Mouse (Mus musculus) embryonic facial prominence, embryonic 13.5 days (tissue): ENCODE measurements around the gene Tmem199. TPM values are rescaled to one million over a fixed set of nuclear protein-coding genes. Genes with fewer than 3 reads are reported as not detected.

Source experiments
- ATAC-seq: fragments of 200-750 bp; cut with Nextera tagmentation; 2 replicates; pipeline ENCODE4 v1.8.0; 2017; ENCODE audit warnings: low read depth; ENCODE audit not compliant: insufficient number of reproducible peaks, insufficient read depth, low FRiP score, low TSS enrichment
- H3K27ac ChIP-seq: fragments of 300-500 bp; sonication (generic); 2 replicates; pipeline ENCODE4 v1.5.1; 2015; ENCODE audit warnings: moderate library complexity, mild to moderate bottlenecking, inconsistent platforms
- H3K27me3 ChIP-seq: fragments of 300-500 bp; sonication (generic); 2 replicates; pipeline ENCODE4 v1.6.1; 2015; ENCODE audit warnings: mild to moderate bottlenecking, inconsistent platforms
- H3K36me3 ChIP-seq: fragments of 300-500 bp; sonication (generic); 2 replicates; pipeline ENCODE4 v1.6.1; 2015; ENCODE audit warnings: mild to moderate bottlenecking, inconsistent platforms
- H3K4me1 ChIP-seq: fragments of 300-500 bp; sonication (generic); 2 replicates; pipeline ENCODE4 v1.6.1; 2015; ENCODE audit warnings: inconsistent platforms
- H3K4me2 ChIP-seq: fragments of 300-500 bp; sonication (generic); 2 replicates; pipeline ENCODE4 v1.6.1; 2015; ENCODE audit warnings: moderate library complexity, mild to moderate bottlenecking, inconsistent platforms
- H3K4me3 ChIP-seq: fragments of 300-500 bp; sonication (generic); 2 replicates; pipeline ENCODE4 v1.5.1; 2015; ENCODE audit warnings: mild to moderate bottlenecking, inconsistent platforms
- H3K9ac ChIP-seq: fragments of 300-500 bp; sonication (generic); 2 replicates; pipeline ENCODE4 v1.6.1; 2015; ENCODE audit warnings: mild to moderate bottlenecking, inconsistent platforms
- H3K9me3 ChIP-seq: fragments of 300-500 bp; sonication (generic); 2 replicates; pipeline ENCODE4 v1.6.1; 2016; ENCODE audit warnings: inconsistent platforms
- WGBS: fragments of 180-500 bp; shearing (Covaris S2); methylation state at CpG from one replicate; pipeline ENCODE4 v1.1.7; 2015; ENCODE audit warnings: mixed read lengths; 5-methylcytosine and 5-hydroxymethylcytosine counted together
- polyA plus RNA-seq: library from polyadenylated mRNA; unstranded; fragments of >200 nt; fragmentation: Nextera tagmentation; extraction: Ambion mirVana; gene quantifications from 2 replicates; pipeline ENCODE4 v1.2.1, GENCODE M21; 2015

The Tmem199 gene
- 46.6 and 50.9 TPM in 2 replicates for polyA plus RNA-seq

DNA sequence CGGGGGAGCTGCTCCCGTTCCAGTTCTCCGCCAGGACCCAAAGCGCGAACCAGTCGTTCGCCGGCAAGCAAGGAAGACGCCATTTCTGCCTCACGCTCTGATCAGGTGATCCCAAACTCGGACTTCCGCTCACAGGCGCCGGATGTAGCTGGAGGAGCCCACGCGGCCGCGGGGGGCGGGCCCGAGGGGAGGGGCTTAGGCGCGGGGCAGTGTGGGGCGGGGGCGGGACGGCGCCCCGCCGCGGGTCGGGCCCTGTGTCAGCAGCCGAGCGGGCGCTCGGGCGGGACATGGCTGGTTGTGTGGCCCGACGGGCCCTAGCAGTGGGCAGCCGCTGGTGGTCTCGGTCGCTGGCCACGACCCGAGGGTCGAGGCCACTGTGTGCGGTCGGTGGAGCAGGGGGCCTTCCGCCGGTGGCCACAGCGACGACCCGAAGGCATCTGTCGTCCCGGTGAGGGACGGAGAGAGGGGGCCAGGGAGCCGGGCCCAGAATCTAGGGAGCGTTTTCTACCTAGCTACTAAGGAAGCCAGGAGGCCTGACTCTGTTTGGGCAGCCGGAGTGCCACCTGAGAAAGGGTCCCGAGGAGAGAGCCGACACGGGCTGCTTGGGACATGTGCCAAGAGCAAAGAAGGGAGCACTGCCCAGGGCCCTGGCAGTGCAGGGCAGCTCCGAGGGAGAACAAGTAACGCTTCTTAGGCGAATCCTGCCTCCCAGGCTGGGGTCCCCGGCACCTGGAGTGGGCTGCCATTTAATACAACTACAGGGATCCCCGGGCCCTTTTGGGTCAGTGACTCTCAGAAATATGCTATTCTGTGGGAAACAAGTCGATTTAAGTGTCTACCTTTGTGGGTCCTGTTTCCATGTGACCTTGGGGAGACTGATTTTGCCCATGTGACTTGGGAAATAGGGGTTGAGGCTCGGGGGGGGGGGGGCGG lies at the start of gene Tmem199, which contains the start of gene Poldip2:
Gene Tmem199 (minus strand): TSS at position 148 of the 933 bp plus-strand sequence.
Gene Poldip2 (plus strand): TSS at position 169 of the 933 bp plus-strand sequence.
- ATAC-seq = peak; percentile 93
- peak within 1 kb of the TSS; percentile 91 for H3K4me2 ChIP-seq
- H3K4me3 ChIP-seq = peak within 1 kb of the TSS; percentile 77
- under 1% methylated on average over 66 of the region's 67 CpGs for WGBS
- no peaks in the 10 kb centered on the region for H3K9me3 ChIP-seq
- H3K36me3 ChIP-seq = peaks cover 59% of the 10 kb centered on the region
- H3K27ac ChIP-seq = peak within 1 kb of the TSS; percentile 83
- H3K9ac ChIP-seq = peak within 1 kb of the TSS; percentile 94
- no peaks in the 10 kb centered on the region for H3K27me3 ChIP-seq
- H3K4me1 ChIP-seq = peaks cover 19% of the 10 kb centered on the region

DNA sequence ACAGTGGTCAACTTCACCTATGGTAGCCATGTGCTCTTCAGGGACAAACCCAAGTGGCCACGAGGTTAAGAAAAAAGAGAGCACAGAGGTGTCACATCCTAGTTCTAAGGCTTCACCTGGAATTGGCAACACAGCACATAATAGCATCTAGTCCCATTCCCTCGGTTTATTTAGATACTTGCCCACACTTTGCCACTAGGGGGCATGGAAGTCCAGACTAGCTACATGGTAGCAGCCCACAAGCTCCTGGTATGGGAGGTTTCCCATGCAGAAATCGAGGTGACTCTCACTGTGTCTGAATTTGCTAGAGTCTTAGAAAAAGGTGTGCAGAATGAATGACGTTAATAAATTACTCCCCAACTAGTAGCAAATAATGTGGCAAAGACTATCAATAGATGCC lies 48.5 kb upstream of the Tmem199 start:
- WGBS = 21% methylated on average over 4 of the region's 4 CpGs
- no peaks in the 10 kb centered on the region for H3K9me3 ChIP-seq
- no peak overlapping the region for H3K9ac ChIP-seq
- peaks cover 2% of the 10 kb centered on the region; the same call in 1 of the 2 replicates for H3K36me3 ChIP-seq
- H3K27ac ChIP-seq = no peak overlapping the region
- no peak for ATAC-seq
- H3K27me3 ChIP-seq = no peaks in the 10 kb centered on the region
- no peak overlapping the region for H3K4me3 ChIP-seq
- no peaks in the 10 kb centered on the region for H3K4me1 ChIP-seq
- H3K4me2 ChIP-seq = no peak overlapping the region

DNA sequence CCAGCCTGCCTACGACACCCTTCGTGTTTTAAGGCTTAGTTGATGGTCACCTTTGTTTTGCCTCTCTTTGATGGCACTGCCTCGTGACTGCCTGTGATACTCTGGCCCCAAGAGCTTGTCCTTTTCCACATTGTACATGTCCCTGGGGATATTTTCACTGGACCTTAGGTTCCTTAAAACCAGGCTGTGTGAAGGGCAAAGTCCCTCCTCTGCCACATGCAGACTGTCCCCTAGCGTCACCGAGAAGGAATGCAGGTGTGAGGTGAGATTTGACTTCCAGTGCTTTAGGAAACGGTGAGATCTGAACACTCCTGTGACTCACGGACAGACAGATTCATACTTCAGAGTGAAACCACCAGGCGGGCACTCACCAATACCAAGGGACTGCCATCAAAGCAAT lies 45.3 kb upstream of the Tmem199 start:
- Histone ChIP-seq H3K36me3 (no peaks in the 10 kb centered on the region), H3K4me3 (no peak overlapping the region), H3K9me3 (peaks cover under 1% of the 10 kb centered on the region; the same call in 1 of the 2 replicates), H3K4me1 (no peaks in the 10 kb centered on the region), H3K4me2 (no peak overlapping the region), H3K27ac (no peak overlapping the region), H3K9ac (no peak overlapping the region), H3K27me3 (no peaks in the 10 kb centered on the region)
- WGBS = 59% methylated on average over 8 of the region's 8 CpGs
- ATAC-seq = no peak

DNA sequence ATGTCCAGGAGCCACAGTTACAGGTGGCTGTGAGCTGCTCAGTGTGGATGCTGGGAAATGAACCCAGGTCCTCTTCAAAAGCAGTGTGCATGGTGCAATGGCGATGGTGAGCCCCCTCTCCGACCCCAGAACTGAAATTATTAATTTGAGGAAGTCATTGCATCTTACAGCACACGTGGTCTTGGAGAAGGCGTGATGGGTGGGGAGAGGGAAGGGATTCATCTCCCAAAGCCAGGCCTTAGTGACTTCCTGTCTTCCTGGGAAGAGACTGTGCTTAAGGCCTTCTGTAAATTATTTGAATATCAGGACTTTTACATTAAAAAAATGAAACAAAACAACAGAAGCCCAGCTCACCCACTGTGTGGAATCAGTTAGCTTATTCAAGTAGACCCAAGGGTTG lies 44.1 kb upstream of the Tmem199 start:
- Histone ChIP-seq H3K4me1 (0 out of 2 replicates have a peak, but pooled peaks cover 2% of the 10 kb centered on the region), H3K9me3 (peaks cover 3% of the 10 kb centered on the region; the same call in 1 of the 2 replicates), H3K27ac (no peak overlapping the region), H3K4me3 (no peak overlapping the region), H3K9ac (no peak overlapping the region), H3K36me3 (no peaks in the 10 kb centered on the region), H3K27me3 (no peaks in the 10 kb centered on the region), H3K4me2 (no peak overlapping the region)
- ATAC-seq = no peak
- 81% methylated on average over 4 of the region's 4 CpGs for WGBS

DNA sequence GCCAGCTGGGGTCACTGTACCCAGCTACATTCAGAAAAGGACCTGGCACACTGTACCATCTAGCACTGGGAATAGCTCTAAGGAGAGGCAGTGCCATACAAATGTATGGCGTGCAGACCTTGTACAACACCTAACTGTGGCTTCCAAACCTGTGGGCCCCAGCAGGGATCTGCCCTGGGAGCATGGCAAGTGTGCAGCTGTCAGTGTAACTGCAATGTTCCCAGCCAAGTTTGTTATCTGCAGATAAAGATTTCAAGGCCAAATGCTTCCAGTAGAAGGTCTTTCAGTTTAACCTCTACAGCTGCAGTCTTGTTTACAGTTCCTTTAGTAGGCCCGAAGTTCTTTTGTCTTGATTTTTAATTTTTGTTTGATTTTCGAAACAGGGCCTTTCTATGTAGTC lies 43.7 kb upstream of the Tmem199 start:
- H3K9me3 ChIP-seq = peaks cover 3% of the 10 kb centered on the region; the same call in 1 of the 2 replicates
- no peak overlapping the region for H3K4me3 ChIP-seq
- no peak overlapping the region for H3K9ac ChIP-seq
- no peaks in the 10 kb centered on the region for H3K27me3 ChIP-seq
- no peaks in the 10 kb centered on the region for H3K36me3 ChIP-seq
- no peak overlapping the region for H3K4me2 ChIP-seq
- ATAC-seq = no peak
- no peak overlapping the region for H3K27ac ChIP-seq
- H3K4me1 ChIP-seq = 0 out of 2 replicates have a peak, but pooled peaks cover 3% of the 10 kb centered on the region
- 90% methylated on average over 3 of the region's 3 CpGs for WGBS

DNA sequence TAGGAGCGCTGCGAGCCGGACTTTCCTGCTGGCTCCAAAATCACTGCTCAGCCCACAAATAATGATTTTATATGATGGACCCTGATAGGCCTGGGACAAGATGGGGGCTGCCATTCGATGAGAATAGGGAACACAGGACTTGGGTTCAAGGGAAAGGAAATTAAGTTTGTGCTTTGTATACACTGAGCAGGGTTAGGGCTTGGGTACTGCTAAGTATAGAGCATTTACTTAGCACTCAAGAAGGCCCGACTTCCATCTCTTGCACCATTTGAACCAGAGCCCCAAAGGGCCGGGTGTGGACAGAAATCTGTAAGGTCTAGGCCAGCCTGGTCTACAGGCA lies 39.1 kb upstream of the Tmem199 start:
- peak; percentile 44; the same call in 1 of the 2 replicates for ATAC-seq
- Histone ChIP-seq H3K4me2 (peak overlapping the region; percentile 74), H3K4me1 (peaks cover 20% of the 10 kb centered on the region), H3K36me3 (no peaks in the 10 kb centered on the region), H3K27ac (peak overlapping the region; percentile 84), H3K9me3 (peaks cover 3% of the 10 kb centered on the region; the same call in 1 of the 2 replicates), H3K27me3 (no peaks in the 10 kb centered on the region), H3K9ac (peak overlapping the region; percentile 81), H3K4me3 (peak overlapping the region; percentile 71)
- WGBS = 30% methylated on average over 6 of the region's 6 CpGs

DNA sequence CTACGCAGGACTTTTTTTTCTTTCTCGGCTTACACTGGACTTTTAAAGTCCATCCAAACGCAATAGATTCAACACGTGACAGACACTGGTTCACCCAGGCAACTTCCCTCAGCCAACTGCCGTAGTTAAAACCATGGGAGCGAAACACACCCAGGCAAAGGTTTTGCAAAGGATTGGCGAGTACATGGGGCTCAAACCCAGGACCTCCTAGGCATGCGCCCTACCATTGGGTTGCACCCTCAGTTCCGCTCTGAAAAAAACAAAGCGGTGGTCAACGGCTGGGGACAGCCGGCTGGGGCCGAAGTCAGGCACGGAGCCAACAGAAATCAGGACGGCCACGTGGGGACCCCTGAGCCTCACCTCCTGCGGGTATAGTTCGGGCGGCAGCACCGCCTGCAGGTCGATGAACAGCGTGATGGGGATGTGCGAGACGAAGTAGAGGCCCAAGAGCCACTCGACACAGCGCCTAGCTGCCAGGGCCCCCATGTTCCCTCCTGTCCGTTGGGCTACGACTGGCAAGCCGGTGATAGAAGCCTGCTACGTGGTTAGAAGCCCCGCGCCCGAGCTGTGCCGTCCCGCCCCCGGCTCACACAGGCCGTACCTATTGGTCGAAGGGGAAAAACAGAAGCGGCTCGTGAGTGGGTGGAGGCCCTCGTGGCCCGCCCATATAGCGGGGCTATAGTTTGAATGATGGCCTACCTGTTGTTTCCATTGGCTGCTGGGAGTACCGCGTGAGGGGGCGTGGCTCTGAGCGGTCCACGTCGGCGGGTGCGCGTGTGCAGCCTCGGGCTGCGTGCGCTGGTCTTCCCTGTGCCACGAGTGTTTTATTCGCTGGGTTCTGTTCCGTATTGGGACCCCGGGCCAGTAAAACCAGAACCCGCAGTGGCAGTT lies 38.4 kb upstream of the Tmem199 start, which contains the start of gene Tmem97:
Gene Tmem97 (minus strand): TSS at position 610 of the 891 bp plus-strand sequence.
- ATAC-seq = peak; percentile 99
- peak within 1 kb of the TSS; percentile 74 for H3K4me2 ChIP-seq
- H3K27ac ChIP-seq = peak within 1 kb of the TSS; percentile 84
- peaks cover 3% of the 10 kb centered on the region for H3K36me3 ChIP-seq
- peaks cover 20% of the 10 kb centered on the region for H3K4me1 ChIP-seq
- peaks cover 3% of the 10 kb centered on the region; the same call in 1 of the 2 replicates for H3K9me3 ChIP-seq
- peak within 1 kb of the TSS; percentile 71 for H3K4me3 ChIP-seq
- H3K9ac ChIP-seq = peak within 1 kb of the TSS; percentile 81
- H3K27me3 ChIP-seq = no peaks in the 10 kb centered on the region
- under 1% methylated on average over 60 of the region's 60 CpGs for WGBS

DNA sequence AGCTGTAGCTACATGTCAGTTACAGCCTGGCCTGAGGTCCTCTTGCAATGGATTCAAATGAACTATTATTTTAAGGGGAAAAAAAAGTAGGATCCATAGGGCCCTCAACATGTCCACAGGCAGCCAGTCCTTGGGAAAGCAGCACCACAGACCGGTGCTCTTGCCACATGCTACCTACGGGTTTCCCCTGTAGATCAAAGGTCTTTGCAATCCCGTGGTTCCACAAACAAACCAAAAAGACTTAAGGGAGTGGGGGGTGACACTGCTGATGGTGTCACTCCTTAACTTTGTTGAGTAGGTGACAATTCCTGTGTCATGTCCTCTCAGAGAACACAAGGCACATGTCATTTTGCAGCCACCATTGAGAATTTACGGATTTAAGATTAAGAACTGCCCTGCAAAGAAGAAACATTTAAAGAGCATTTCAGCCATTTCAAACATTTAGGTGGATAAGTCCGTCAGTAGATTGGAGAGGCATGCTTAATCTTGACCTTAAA lies 37.6 kb upstream of the Tmem199 start:
- H3K4me1 ChIP-seq = peaks cover 20% of the 10 kb centered on the region
- no peak for ATAC-seq
- peaks cover 3% of the 10 kb centered on the region; the same call in 1 of the 2 replicates for H3K9me3 ChIP-seq
- H3K36me3 ChIP-seq = peaks cover 11% of the 10 kb centered on the region
- peak overlapping the region; percentile 81 for H3K9ac ChIP-seq
- 11% methylated on average over 5 of the region's 5 CpGs for WGBS
- peak overlapping the region; percentile 71 for H3K4me3 ChIP-seq
- no peak overlapping the region for H3K27ac ChIP-seq
- H3K27me3 ChIP-seq = no peaks in the 10 kb centered on the region
- peak overlapping the region; percentile 74 for H3K4me2 ChIP-seq

DNA sequence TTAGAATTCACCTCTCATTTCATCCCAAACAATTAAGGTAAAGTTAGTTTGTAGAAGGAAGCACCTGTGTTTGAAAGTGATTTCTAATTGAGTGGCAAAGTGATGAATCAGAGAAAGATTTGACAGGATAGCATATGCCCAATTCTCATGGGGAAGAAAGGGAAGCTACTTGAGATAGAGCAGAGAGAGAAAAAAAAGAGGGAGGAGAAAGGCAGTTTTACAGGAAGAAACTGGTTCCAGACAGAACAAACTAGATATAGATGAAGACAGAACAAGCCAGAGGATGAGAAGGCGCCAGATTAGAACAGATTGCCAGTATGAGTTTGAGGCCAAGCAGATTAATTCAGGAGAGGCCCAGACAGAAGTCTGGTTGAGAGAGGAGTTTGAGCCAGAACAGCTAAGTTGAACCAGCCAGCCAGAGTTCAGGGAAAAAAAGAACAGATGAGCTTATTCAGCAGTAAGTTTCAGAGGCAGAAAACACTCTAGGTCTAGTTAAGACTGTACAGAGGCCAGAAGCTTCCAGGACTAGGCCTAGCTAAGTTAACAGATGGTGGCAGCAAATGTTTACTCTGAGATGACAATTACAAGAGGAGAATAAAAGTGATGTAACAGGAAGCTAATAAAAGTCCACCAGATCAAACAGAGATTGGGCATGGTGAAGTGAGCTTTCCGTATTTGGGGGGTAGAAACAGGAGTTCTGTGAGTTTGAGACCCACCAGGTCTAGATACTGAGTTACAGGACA lies 35.9 kb upstream of the Tmem199 start:
- no peak overlapping the region for H3K27ac ChIP-seq
- peaks cover 25% of the 10 kb centered on the region for H3K36me3 ChIP-seq
- peaks cover 20% of the 10 kb centered on the region for H3K4me1 ChIP-seq
- no peak overlapping the region for H3K9ac ChIP-seq
- H3K9me3 ChIP-seq = peaks cover 3% of the 10 kb centered on the region; the same call in 1 of the 2 replicates
- ATAC-seq = no peak
- H3K4me2 ChIP-seq = no peak overlapping the region
- 92% methylated on average over 2 of the region's 2 CpGs for WGBS
- no peak overlapping the region for H3K4me3 ChIP-seq
- H3K27me3 ChIP-seq = no peaks in the 10 kb centered on the region

DNA sequence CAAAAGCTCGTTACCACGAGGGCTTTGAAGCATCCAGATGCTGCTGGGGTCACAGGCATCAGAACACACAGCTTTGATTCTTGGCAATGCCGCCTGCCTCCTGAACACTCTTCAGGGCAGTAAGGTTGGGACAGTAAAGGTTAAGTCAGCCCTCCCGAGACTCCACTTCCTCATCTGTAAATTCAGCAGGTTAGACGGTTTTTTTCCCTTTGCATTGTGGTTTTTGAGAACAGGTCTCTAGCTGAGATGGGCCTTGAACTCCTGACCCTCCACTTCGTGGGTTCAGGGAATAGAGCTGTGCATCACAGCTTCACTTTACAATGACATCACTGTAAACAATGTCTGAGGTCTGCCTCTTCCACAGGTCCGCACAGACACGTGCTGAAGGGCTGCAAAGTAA lies 33.2 kb upstream of the Tmem199 start:
- H3K4me3 ChIP-seq = no peak overlapping the region
- no peaks in the 10 kb centered on the region for H3K9me3 ChIP-seq
- H3K36me3 ChIP-seq = peaks cover 45% of the 10 kb centered on the region
- no peaks in the 10 kb centered on the region for H3K27me3 ChIP-seq
- H3K27ac ChIP-seq = no peak overlapping the region
- H3K4me1 ChIP-seq = peaks cover 16% of the 10 kb centered on the region
- H3K4me2 ChIP-seq = no peak overlapping the region
- ATAC-seq = no peak
- WGBS = 76% methylated on average over 8 of the region's 8 CpGs
- H3K9ac ChIP-seq = peak overlapping the region; percentile 27; the same call in 1 of the 2 replicates
